32 mouse cellular contexts compared by ENCODE assay signal in genomic region chr17:31634896-31635295, GRCm38 (mm10). TPM values are rescaled to one million over a fixed set of nuclear protein-coding genes. Genes with fewer than 3 reads are reported as not detected.
"Had no signal": no experiment of that assay in that cellular context is flagged by ENCODE, and none has a peak within 500 bp of the region (broad histone marks: within the 10 kb centered on the region; RNA-seq: fewer than 3 reads in every experiment).

No protein-coding gene starts in this region.

- DNase-seq: gastrocnemius, postnatal 14 days; gastrocnemius, postnatal 36 days; heart, adult 2 months; heart, postnatal 14 days; heart, postnatal 36 days; kidney, adult 11 months; kidney, adult 2 months; kidney, adult 9 months; kidney, postnatal 14 days; kidney, postnatal 36 days; left cerebral cortex, postnatal 4 days had no signal

- H3K36me3 ChIP-seq: heart, embryonic 13.5 days; heart, embryonic 15.5 days; hindbrain, embryonic 13.5 days; hindbrain, embryonic 15.5 days; kidney, embryonic 15.5 days; limb, embryonic 13.5 days; limb, embryonic 15.5 days had no signal

- H3K9ac ChIP-seq: heart, embryonic 13.5 days; heart, embryonic 15.5 days; hindbrain, embryonic 13.5 days; hindbrain, embryonic 15.5 days; kidney, embryonic 15.5 days; limb, embryonic 13.5 days; limb, embryonic 15.5 days; liver, embryonic 14.5 days had no signal

- H3K4me2 ChIP-seq: heart, embryonic 11.5 days; heart, embryonic 13.5 days; heart, embryonic 15.5 days; hindbrain, embryonic 13.5 days; hindbrain, embryonic 15.5 days; kidney, embryonic 15.5 days; limb, embryonic 13.5 days; limb, embryonic 15.5 days had no signal

- H3K27ac ChIP-seq: heart, adult 2 months; heart, embryonic 13.5 days; heart, embryonic 15.5 days; hindbrain, embryonic 13.5 days; hindbrain, embryonic 15.5 days; hindbrain, postnatal 0 days; kidney, embryonic 15.5 days; kidney, postnatal 0 days; limb, embryonic 13.5 days; limb, embryonic 15.5 days; liver, embryonic 14.5 days had no signal

- H3K4me3 ChIP-seq: heart, adult 2 months; heart, embryonic 13.5 days; heart, embryonic 15.5 days; hindbrain, embryonic 13.5 days; hindbrain, embryonic 15.5 days; kidney, embryonic 15.5 days; limb, embryonic 13.5 days; limb, embryonic 15.5 days had no signal

- H3K9me3 ChIP-seq: heart, embryonic 13.5 days; heart, embryonic 15.5 days; hindbrain, embryonic 13.5 days; hindbrain, embryonic 15.5 days; kidney, embryonic 15.5 days; limb, embryonic 13.5 days; limb, embryonic 15.5 days had no signal

- ATAC-seq: hindbrain, postnatal 0 days; intestine, embryonic 16.5 days had no signal

RNA-seq across cellular contexts. Expression of gene Cbs, which starts 2.1 kb away (rescaled TPM):
- total RNA-seq: hematopoietic stem cell, adult 5-6 weeks had no signal

RNA-seq across cellular contexts. Expression of gene Cryaa, which starts 42.7 kb away (rescaled TPM):
- total RNA-seq: gastrocnemius, adult 18-20 months; gastrocnemius, adult 8-10 months; gastrocnemius, postnatal 14 days; gastrocnemius, postnatal 36 days; heart, adult 2 months; heart, postnatal 14 days; heart, postnatal 36 days; hematopoietic stem cell, adult 5-6 weeks; layer of hippocampus, adult 18-20 months; left cerebral cortex, postnatal 25 days had no signal
- polyA plus RNA-seq: gonadal fat pad, adult 2 months; heart, embryonic 11.5 days; heart, embryonic 13.5 days; heart, embryonic 15.5 days; heart, postnatal 0 days; hindbrain, embryonic 11.5 days; hindbrain, embryonic 13.5 days; limb, embryonic 11.5 days; limb, embryonic 13.5 days; liver, embryonic 14.5 days had no signal
